Mouse (Mus musculus) liver, embryonic 11.5 days (tissue): ENCODE data around the gene Etfa. TPM values are rescaled to one million over a fixed set of nuclear protein-coding genes. Genes with fewer than 3 reads are reported as not detected.

Experiments used
- ATAC-seq: fragments of 200-750 bp; cut with Nextera tagmentation; replicated peaks from 2 replicates; pipeline ENCODE4 v1.8.0; 2017; ENCODE audit warnings: moderate number of reproducible peaks, mild to moderate bottlenecking, moderate TSS enrichment, moderate library complexity; ENCODE audit not compliant: low FRiP score
- DNase-seq: peaks from one replicate; pipeline ENCODE4 v3.0.0-alpha.2; 2017; ENCODE audit warnings: low spot score
- H3K27ac ChIP-seq: fragments of 300-500 bp; sonication (generic); 2 replicates; pipeline ENCODE4 v1.5.1; 2014; ENCODE audit warnings: mild to moderate bottlenecking, low read depth, low read length, control low read depth
- H3K27me3 ChIP-seq: fragments of 300-500 bp; sonication (generic); replicated peaks from 2 replicates; pipeline ENCODE4 v1.6.1; 2014; ENCODE audit warnings: low read length, mixed read lengths; ENCODE audit not compliant: control insufficient read depth, insufficient read depth
- H3K36me3 ChIP-seq: fragments of 300-500 bp; sonication (generic); 2 replicates; pipeline ENCODE4 v1.6.1; 2014; ENCODE audit warnings: mild to moderate bottlenecking, low read length, moderate library complexity, mixed read lengths; ENCODE audit not compliant: control insufficient read depth, insufficient read depth
- H3K4me1 ChIP-seq: fragments of 300-500 bp; sonication (generic); replicated peaks from 2 replicates; pipeline ENCODE4 v1.6.1; 2014; ENCODE audit warnings: low read length, mixed read lengths; ENCODE audit not compliant: control insufficient read depth, insufficient read depth
- H3K4me2 ChIP-seq: fragments of 300-500 bp; sonication (generic); 2 replicates; pipeline ENCODE4 v1.6.1; 2014; ENCODE audit warnings: mild to moderate bottlenecking, control low read depth, moderate library complexity
- H3K4me3 ChIP-seq: fragments of 300-500 bp; sonication (generic); 2 replicates; pipeline ENCODE4 v1.5.1; 2014; ENCODE audit warnings: low read depth, low read length, control low read depth
- H3K9ac ChIP-seq: fragments of 300-500 bp; sonication (generic); 2 replicates; pipeline ENCODE4 v1.6.1; 2014; ENCODE audit warnings: low read depth, low read length, control low read depth
- H3K9me3 ChIP-seq: fragments of 300-500 bp; sonication (generic); 2 replicates; pipeline ENCODE4 v1.6.1; 2016; ENCODE audit warnings: low read length, inconsistent platforms, mixed read lengths; ENCODE audit not compliant: control insufficient read depth
- WGBS: fragments of 180-500 bp; shearing (Covaris S2); extraction: QIAGEN DNeasy Blood & Tissue Kit; methylation state at CpG from one replicate; pipeline ENCODE4 v1.1.7; 2014; 5-methylcytosine and 5-hydroxymethylcytosine counted together
- polyA plus RNA-seq: library from polyadenylated mRNA; unstranded; fragments of >200 nt; fragmentation: Nextera tagmentation; extraction: Ambion mirVana; gene quantifications from 2 replicates; pipeline ENCODE4 v1.2.1, GENCODE M21; 2014

The Etfa gene
- polyA plus RNA-seq, 1 experiment from 2014 or later = 195 TPM

DNA sequence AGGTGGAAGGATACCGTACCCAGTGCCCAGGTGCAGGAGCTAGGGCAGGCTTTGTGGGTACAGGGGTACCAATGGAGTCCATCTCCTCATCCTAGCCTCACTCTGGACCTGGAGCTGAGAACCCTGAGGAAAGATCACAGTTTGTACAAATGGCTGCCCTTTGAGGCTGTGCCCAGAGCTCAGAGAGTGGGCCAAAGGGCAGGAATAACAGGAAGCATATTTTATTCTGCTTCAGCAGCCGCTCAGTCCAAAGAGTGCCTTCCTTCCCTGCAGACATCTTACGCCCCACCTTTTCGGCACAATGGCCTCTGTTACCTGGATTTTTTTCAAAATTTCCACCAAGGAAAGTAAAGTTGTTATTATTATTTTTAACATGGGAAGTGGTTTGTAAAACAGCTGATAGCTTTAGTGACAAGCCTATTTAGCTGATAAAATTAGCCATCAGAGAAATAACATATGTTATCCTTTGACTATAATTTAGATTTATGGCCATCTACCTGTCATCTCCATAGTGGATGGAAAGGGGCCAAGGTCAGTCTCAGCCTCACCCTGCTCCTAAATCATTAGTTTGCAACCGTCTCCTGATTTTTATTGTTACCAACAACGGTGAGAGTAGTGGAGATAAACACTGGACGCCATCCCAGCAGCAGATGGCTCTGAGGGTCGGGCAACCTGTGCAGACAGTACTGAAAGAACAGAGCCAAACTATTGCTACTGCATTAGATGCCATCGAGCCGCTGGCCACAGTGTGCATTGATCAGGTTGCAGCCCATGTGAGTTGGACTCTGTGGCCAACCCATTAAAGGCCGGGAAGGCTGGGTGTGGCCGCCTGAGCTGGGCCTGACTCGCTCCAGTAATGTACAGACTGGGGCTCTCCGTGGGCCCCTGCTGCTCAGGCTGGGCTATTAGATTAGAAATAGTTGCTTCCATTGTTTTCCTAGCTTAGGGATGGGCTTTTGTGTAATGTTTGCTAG, 88.3 kb downstream of the Etfa start:
- WGBS = 73% methylated on average over 14 of the region's 14 CpGs
- ATAC-seq = no peak
- no peaks in the 10 kb centered on the region for H3K4me1 ChIP-seq

DNA sequence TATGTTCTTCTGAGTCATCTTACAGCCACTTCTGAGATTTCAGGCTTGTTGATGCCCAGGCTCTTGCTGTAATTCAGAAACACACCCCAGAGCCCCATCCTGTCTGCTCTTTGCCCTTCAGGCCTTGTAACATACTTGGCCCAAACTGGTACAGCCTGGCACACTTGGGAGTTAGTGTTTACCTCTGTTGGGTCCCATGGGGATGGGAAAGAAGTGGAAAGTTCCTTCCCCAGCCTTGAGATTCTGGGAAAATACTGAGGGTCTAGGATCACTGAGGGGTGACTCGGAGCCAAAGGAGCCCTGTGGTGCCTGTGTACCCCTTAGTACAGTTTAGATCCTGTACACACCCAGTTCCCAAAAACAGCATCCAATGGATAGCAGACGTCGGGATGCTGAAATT, 90.3 kb downstream of the Etfa start:
- Histone ChIP-seq H3K27ac (no peak overlapping the region), H3K4me2 (no peak overlapping the region), H3K9me3 (no peaks in the 10 kb centered on the region), H3K9ac (no peak overlapping the region), H3K27me3 (no peaks in the 10 kb centered on the region), H3K4me1 (no peaks in the 10 kb centered on the region), H3K4me3 (no peak overlapping the region), H3K36me3 (no peaks in the 10 kb centered on the region)
- DNase-seq = no peak
- no peak for ATAC-seq
- 85% methylated on average over 3 of the region's 3 CpGs for WGBS

More for the DNA sequence above, 88.3 kb downstream of the Etfa start:
- H3K27me3 ChIP-seq = no peaks in the 10 kb centered on the region
- no peak overlapping the region for H3K4me2 ChIP-seq
- no peaks in the 10 kb centered on the region for H3K9me3 ChIP-seq
- H3K9ac ChIP-seq = no peak overlapping the region
- H3K27ac ChIP-seq = no peak overlapping the region
- no peak overlapping the region for H3K4me3 ChIP-seq
- DNase-seq = no peak
- H3K36me3 ChIP-seq = no peaks in the 10 kb centered on the region

DNA sequence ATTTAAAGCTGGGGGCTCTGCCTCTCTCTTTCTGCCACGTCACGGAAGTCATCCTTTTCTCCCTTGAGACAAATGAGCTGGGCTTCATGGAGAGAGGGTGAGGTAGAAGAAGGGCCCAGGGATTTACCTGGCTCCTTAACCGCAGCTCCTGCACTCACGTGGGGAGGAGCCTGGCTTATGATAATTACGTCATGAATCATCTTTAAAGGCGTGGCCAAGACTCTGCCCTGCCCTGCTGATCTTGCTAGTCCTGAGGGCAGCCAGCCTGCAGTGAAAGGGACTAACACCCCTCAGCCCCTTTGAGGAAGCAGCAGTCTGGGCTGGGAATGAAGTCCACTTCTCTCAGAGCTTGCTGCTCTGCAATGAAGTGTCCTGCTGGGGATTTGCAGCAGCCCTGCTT, 100.9 kb downstream of the Etfa start:
- WGBS = 41% methylated on average over 6 of the region's 6 CpGs
- DNase-seq (no peak), ATAC-seq (no peak)
- no peak overlapping the region for H3K4me3 ChIP-seq
- no peaks in the 10 kb centered on the region; the same call in 1 of the 2 replicates for H3K27me3 ChIP-seq
- no peak overlapping the region for H3K9ac ChIP-seq
- no peaks in the 10 kb centered on the region for H3K36me3 ChIP-seq
- H3K4me2 ChIP-seq = no peak overlapping the region
- no peak overlapping the region for H3K27ac ChIP-seq
- no peaks in the 10 kb centered on the region for H3K4me1 ChIP-seq
- H3K9me3 ChIP-seq = no peaks in the 10 kb centered on the region

DNA sequence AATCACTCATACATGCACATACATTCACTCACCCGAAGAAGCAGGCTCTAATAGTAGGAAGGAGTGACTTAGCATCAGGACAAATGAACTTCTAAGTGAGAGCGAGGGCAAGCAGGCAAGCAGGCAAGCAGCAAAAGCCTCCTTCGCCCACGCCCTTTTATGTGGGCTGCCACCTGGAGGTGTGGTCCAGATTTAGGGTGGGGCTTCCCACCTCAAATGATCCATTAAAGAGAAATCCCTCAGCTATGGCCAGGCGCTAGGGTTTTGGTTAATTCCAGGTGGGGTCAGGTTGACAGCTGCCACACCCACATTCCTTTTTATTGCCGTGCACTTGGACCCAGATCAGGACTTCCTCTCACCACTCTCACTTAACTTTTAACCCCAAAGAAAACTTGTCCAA, 101.6 kb downstream of the Etfa start:
- Histone ChIP-seq H3K9me3 (no peaks in the 10 kb centered on the region), H3K4me3 (no peak overlapping the region), H3K9ac (no peak overlapping the region), H3K4me2 (no peak overlapping the region), H3K27me3 (no peaks in the 10 kb centered on the region; the same call in 1 of the 2 replicates), H3K36me3 (no peaks in the 10 kb centered on the region), H3K4me1 (no peaks in the 10 kb centered on the region), H3K27ac (no peak overlapping the region)
- 49% methylated on average over 6 of the region's 6 CpGs for WGBS
- DNase-seq = no peak
- ATAC-seq = no peak

DNA sequence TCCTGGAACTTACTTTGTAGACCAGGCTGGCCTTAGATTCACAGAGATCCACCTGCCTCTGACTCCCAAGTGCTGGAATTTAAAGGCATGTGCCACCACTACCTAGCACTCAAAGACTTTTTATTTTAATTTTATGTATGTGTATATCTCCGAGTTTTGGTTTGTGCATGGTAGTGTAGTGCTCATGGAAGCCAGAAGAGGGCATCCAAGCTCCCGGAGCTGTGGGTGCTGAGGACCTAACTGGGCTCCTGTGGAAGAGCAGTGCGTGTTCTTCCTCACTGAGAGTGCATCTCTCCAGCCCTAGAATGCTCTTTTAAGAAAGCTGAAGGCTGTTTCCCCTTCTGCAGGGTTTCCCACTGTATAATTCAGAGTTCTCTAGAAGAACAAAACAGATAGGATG, 102.2 kb downstream of the Etfa start:
- Histone ChIP-seq H3K4me2 (no peak overlapping the region), H3K9ac (no peak overlapping the region), H3K27ac (no peak overlapping the region), H3K9me3 (no peaks in the 10 kb centered on the region), H3K4me1 (no peaks in the 10 kb centered on the region), H3K36me3 (no peaks in the 10 kb centered on the region), H3K27me3 (no peaks in the 10 kb centered on the region; the same call in 1 of the 2 replicates), H3K4me3 (no peak overlapping the region)
- ATAC-seq = no peak
- WGBS = 41% methylated on average over 3 of the region's 3 CpGs
- DNase-seq = no peak

DNA sequence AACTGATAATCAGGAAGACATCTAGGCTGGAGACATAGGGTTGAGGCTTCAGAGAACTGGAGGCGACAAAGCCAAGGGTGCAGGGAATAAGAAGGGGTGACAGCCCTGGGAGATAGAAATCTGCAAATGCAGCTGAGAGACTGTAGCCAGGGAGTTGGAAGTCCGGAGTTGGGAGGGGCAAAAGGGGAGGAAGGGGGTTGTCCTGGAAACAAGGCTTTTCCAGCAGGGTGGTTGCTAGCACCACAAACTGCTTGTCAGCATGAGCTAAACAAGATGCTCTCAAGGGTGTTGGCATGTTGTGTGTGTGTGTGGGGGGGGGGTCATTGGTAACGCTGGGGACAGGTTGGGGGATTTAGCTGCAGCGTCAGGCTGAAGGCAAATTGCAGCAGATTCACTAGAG, 103.2 kb downstream of the Etfa start:
- DNase-seq = no peak
- Histone ChIP-seq H3K4me1 (no peaks in the 10 kb centered on the region), H3K27me3 (no peaks in the 10 kb centered on the region; the same call in 1 of the 2 replicates), H3K9ac (no peak overlapping the region), H3K9me3 (no peaks in the 10 kb centered on the region), H3K4me2 (no peak overlapping the region), H3K27ac (no peak overlapping the region), H3K4me3 (no peak overlapping the region), H3K36me3 (no peaks in the 10 kb centered on the region)
- 28% methylated on average over 4 of the region's 4 CpGs for WGBS
- ATAC-seq = no peak

DNA sequence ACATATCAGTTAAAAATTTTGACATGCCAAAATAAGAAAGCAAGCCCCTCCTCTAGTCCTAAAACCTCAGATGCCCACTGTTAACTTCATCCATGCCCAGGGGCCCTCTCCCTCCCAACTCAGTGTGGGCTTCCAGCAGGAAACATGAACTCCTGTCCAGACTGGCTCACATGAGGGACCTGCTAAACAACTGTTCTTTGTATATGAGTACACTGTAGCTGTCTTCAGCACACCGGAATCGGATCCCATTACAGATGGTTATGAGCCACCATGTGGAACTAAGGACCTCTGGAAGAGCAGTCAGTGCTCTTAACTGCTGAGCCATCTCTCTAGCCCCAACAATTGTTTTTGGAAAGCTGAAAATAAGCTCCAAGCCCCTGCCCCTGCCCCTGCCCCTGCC, 105.3 kb downstream of the Etfa start:
- ATAC-seq (no peak), DNase-seq (no peak)
- H3K36me3 ChIP-seq = no peaks in the 10 kb centered on the region
- no peak overlapping the region for H3K9ac ChIP-seq
- H3K4me3 ChIP-seq = no peak overlapping the region
- H3K27ac ChIP-seq = no peak overlapping the region
- H3K9me3 ChIP-seq = no peaks in the 10 kb centered on the region
- H3K4me1 ChIP-seq = no peaks in the 10 kb centered on the region
- H3K4me2 ChIP-seq = no peak overlapping the region
- H3K27me3 ChIP-seq = no peaks in the 10 kb centered on the region
- 87% methylated on average over 2 of the region's 2 CpGs for WGBS

DNA sequence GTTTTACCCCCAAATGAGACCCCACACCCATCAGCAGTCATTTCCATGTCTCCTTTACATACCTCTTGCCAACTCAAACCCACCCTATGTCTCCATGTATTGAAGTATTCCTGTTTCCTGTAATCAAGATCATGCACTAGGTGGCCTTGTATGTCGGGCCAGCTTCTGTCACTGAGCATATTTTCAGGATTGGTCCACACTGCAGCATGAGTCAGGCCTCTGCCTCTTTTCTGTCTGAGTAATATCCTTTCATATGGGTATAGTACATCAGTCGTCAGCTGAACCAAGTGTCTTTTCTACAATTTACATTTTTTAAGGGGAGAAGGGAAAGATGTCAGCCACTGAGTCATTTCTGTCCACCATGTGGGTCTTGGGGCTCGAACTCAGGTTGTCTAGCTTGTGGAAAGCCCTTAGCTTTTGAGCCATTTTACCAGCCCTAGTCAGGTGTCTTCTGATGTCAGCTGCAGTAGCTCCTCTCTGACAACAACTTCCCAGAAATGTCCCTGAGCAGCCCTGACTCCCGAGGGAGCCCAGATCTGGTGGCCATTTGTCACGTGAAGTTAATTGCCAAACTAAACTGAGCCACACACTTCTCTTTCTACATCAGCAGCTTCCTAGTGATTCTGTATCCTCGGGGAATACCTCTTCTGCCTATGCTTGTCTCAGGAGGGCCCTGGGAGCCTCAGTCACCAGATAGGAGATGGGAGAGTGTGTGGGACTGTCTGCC, 106.9 kb downstream of the Etfa start:
- no peaks in the 10 kb centered on the region for H3K27me3 ChIP-seq
- no peak for ATAC-seq

More for the DNA sequence above, 106.9 kb downstream of the Etfa start:
- WGBS = 58% methylated on average over 6 of the region's 6 CpGs
- Histone ChIP-seq H3K4me3 (no peak overlapping the region), H3K9me3 (no peaks in the 10 kb centered on the region), H3K9ac (no peak overlapping the region), H3K4me2 (no peak overlapping the region), H3K4me1 (no peaks in the 10 kb centered on the region), H3K36me3 (no peaks in the 10 kb centered on the region), H3K27ac (no peak overlapping the region)
- no peak for DNase-seq
